Mouse (Mus musculus) forebrain, embryonic 15.5 days (tissue): ENCODE measurements around the gene Agpat2. TPM values are rescaled to one million over a fixed set of nuclear protein-coding genes. Genes with fewer than 3 reads are reported as not detected.

Experiments
- ATAC-seq: fragments of 200-750 bp; cut with Nextera tagmentation; replicated peaks from 2 replicates; pipeline ENCODE4 v1.8.0; 2017; ENCODE audit warnings: mild to moderate bottlenecking, moderate TSS enrichment, moderate library complexity
- H3K27ac ChIP-seq: fragments of 300-500 bp; sonication (generic); replicated peaks from 2 replicates; pipeline ENCODE4 v1.5.1; 2015; ENCODE audit warnings: mild to moderate bottlenecking, inconsistent platforms
- H3K27me3 ChIP-seq: fragments of 300-500 bp; sonication (generic); 2 replicates; pipeline ENCODE4 v1.6.1; 2015; ENCODE audit warnings: inconsistent platforms
- H3K36me3 ChIP-seq: fragments of 300-500 bp; sonication (generic); 2 replicates; pipeline ENCODE4 v1.6.1; 2015; ENCODE audit warnings: mild to moderate bottlenecking, inconsistent platforms
- H3K4me1 ChIP-seq: fragments of 300-500 bp; sonication (generic); 2 replicates; pipeline ENCODE4 v1.6.1; 2015; ENCODE audit warnings: inconsistent platforms
- H3K4me2 ChIP-seq: fragments of 300-500 bp; sonication (generic); replicated peaks from 2 replicates; pipeline ENCODE4 v1.6.1; 2015; ENCODE audit warnings: mild to moderate bottlenecking, inconsistent platforms
- H3K4me3 ChIP-seq: fragments of 300-500 bp; sonication (generic); 2 replicates; pipeline ENCODE4 v1.5.1; 2015; ENCODE audit warnings: mild to moderate bottlenecking, inconsistent platforms
- H3K9ac ChIP-seq: fragments of 300-500 bp; sonication (generic); replicated peaks from 2 replicates; pipeline ENCODE4 v1.6.1; 2015; ENCODE audit warnings: mild to moderate bottlenecking, inconsistent platforms
- H3K9me3 ChIP-seq: fragments of 300-500 bp; sonication (generic); 2 replicates; pipeline ENCODE4 v1.6.1; 2016; ENCODE audit warnings: inconsistent platforms
- WGBS: fragments of 180-500 bp; shearing (Covaris S2); methylation state at CpG from one replicate; pipeline ENCODE4 v1.1.7; 2015; ENCODE audit warnings: mixed read lengths; 5-methylcytosine and 5-hydroxymethylcytosine counted together
- polyA plus RNA-seq: library from polyadenylated mRNA; unstranded; fragments of >200 nt; fragmentation: Nextera tagmentation; extraction: Ambion mirVana; gene quantifications from 2 replicates; pipeline ENCODE4 v1.2.1, GENCODE M21; 2015

Agpat2 gene
- polyA plus RNA-seq, 1 experiment from 2014 or later: 3.9 TPM

GRCm38 (mm10) chr2:26603159-26603558, 1.1 kb downstream of the Agpat2 start:
- WGBS: 26% methylated on average over 6 of the region's 6 CpGs
- Histone ChIP-seq H3K4me1 (peaks cover 14% of the 10 kb centered on the region), H3K4me2 (peak overlapping the region; percentile 71), H3K27me3 (peaks cover 30% of the 10 kb centered on the region), H3K36me3 (no peaks in the 10 kb centered on the region), H3K4me3 (peak overlapping the region; percentile 51), H3K9ac (peak overlapping the region; percentile 54; the same call in 1 of the 2 replicates), H3K27ac (no peak overlapping the region), H3K9me3 (no peaks in the 10 kb centered on the region)
- ATAC-seq: no peak

GRCm38 (mm10) chr2:26602631-26603030, 1.6 kb downstream of the Agpat2 start:
- no peak for ATAC-seq
- Histone ChIP-seq H3K9ac (no peak overlapping the region), H3K4me3 (no peak overlapping the region)

GRCm38 (mm10) chr2:26601595-26601994, 2.6 kb downstream of the Agpat2 start:
- ATAC-seq: no peak
- H3K9ac ChIP-seq: no peak overlapping the region
- H3K4me1 ChIP-seq: peaks cover 11% of the 10 kb centered on the region
- H3K4me3 ChIP-seq: no peak overlapping the region
- no peak overlapping the region for H3K27ac ChIP-seq
- 88% methylated on average over 1 of the region's 1 CpGs for WGBS
- H3K27me3 ChIP-seq: peaks cover 30% of the 10 kb centered on the region
- no peaks in the 10 kb centered on the region for H3K9me3 ChIP-seq
- no peaks in the 10 kb centered on the region for H3K36me3 ChIP-seq
- H3K4me2 ChIP-seq: no peak overlapping the region

More at GRCm38 (mm10) chr2:26602631-26603030, 1.6 kb downstream of the Agpat2 start:
- no peak overlapping the region for H3K27ac ChIP-seq
- H3K4me1 ChIP-seq: peaks cover 14% of the 10 kb centered on the region
- no peak overlapping the region for H3K4me2 ChIP-seq
- no peaks in the 10 kb centered on the region for H3K36me3 ChIP-seq
- H3K27me3 ChIP-seq: peaks cover 30% of the 10 kb centered on the region
- WGBS: 85% methylated on average over 5 of the region's 5 CpGs
- H3K9me3 ChIP-seq: no peaks in the 10 kb centered on the region

- Histone ChIP-seq H3K4me3 (no peak overlapping the region), H3K4me1 (peaks cover 11% of the 10 kb centered on the region), H3K9me3 (no peaks in the 10 kb centered on the region), H3K27ac (no peak overlapping the region), H3K4me2 (no peak overlapping the region), H3K36me3 (no peaks in the 10 kb centered on the region), H3K9ac (no peak overlapping the region), H3K27me3 (peaks cover 30% of the 10 kb centered on the region)
- 87% methylated on average over 2 of the region's 2 CpGs for WGBS
- ATAC-seq: no peak
These were observed 3.6 kb downstream of the Agpat2 start for GRCm38 (mm10) chr2:26600664-26601063.

- Histone ChIP-seq H3K27me3 (peaks cover 30% of the 10 kb centered on the region), H3K9ac (no peak overlapping the region), H3K4me1 (peaks cover 11% of the 10 kb centered on the region), H3K9me3 (no peaks in the 10 kb centered on the region), H3K4me2 (no peak overlapping the region), H3K36me3 (no peaks in the 10 kb centered on the region), H3K27ac (no peak overlapping the region), H3K4me3 (no peak overlapping the region)
- no peak for ATAC-seq
- 90% methylated on average over 4 of the region's 4 CpGs for WGBS
These were observed 4.3 kb downstream of the Agpat2 start for GRCm38 (mm10) chr2:26599965-26600364.

- 86% methylated on average over 3 of the region's 3 CpGs for WGBS
- Histone ChIP-seq H3K27me3 (peaks cover 16% of the 10 kb centered on the region), H3K4me1 (0 out of 2 replicates have a peak, but pooled peaks cover under 1% of the 10 kb centered on the region), H3K4me2 (no peak overlapping the region), H3K9ac (no peak overlapping the region), H3K4me3 (no peak overlapping the region), H3K27ac (no peak overlapping the region), H3K9me3 (no peaks in the 10 kb centered on the region), H3K36me3 (no peaks in the 10 kb centered on the region)
- ATAC-seq: no peak
These were observed 5.8 kb downstream of the Agpat2 start for GRCm38 (mm10) chr2:26598462-26598861.

- Histone ChIP-seq H3K4me3 (no peak overlapping the region), H3K4me1 (no peaks in the 10 kb centered on the region), H3K4me2 (no peak overlapping the region), H3K9ac (no peak overlapping the region), H3K9me3 (no peaks in the 10 kb centered on the region), H3K27me3 (peaks cover 9% of the 10 kb centered on the region), H3K27ac (no peak overlapping the region), H3K36me3 (no peaks in the 10 kb centered on the region)
- ATAC-seq: no peak
- WGBS: 90% methylated on average over 2 of the region's 2 CpGs
These were observed 6.4 kb downstream of the Agpat2 start for GRCm38 (mm10) chr2:26597810-26598209.

GRCm38 (mm10) chr2:26596898-26597297, 7.3 kb downstream of the Agpat2 start:
- 95% methylated on average over 3 of the region's 3 CpGs for WGBS
- ATAC-seq: no peak
- no peaks in the 10 kb centered on the region for H3K4me1 ChIP-seq
- no peak overlapping the region for H3K4me2 ChIP-seq
- H3K9me3 ChIP-seq: no peaks in the 10 kb centered on the region
- no peak overlapping the region for H3K9ac ChIP-seq
- H3K36me3 ChIP-seq: no peaks in the 10 kb centered on the region
- no peak overlapping the region for H3K4me3 ChIP-seq
- H3K27me3 ChIP-seq: 0 out of 2 replicates have a peak, but pooled peaks cover under 1% of the 10 kb centered on the region
- H3K27ac ChIP-seq: no peak overlapping the region

GRCm38 (mm10) chr2:26595725-26596435, 8.3 kb downstream of the Agpat2 start:
- no peak overlapping the region for H3K4me2 ChIP-seq
- no peak for ATAC-seq
- WGBS: 88% methylated on average over 11 of the region's 11 CpGs

GRCm38 (mm10) chr2:26594934-26595724, 9.1 kb downstream of the Agpat2 start:
- Histone ChIP-seq H3K27ac (no peak overlapping the region), H3K4me1 (no peaks in the 10 kb centered on the region), H3K9ac (no peak overlapping the region), H3K27me3 (no peaks in the 10 kb centered on the region), H3K4me3 (no peak overlapping the region), H3K9me3 (no peaks in the 10 kb centered on the region), H3K36me3 (no peaks in the 10 kb centered on the region), H3K4me2 (no peak overlapping the region)
- WGBS: 84% methylated on average over 6 of the region's 6 CpGs
- no peak for ATAC-seq

More at GRCm38 (mm10) chr2:26595725-26596435, 8.3 kb downstream of the Agpat2 start:
- Histone ChIP-seq H3K4me3 (no peak overlapping the region), H3K9ac (no peak overlapping the region), H3K27me3 (no peaks in the 10 kb centered on the region), H3K4me1 (no peaks in the 10 kb centered on the region), H3K27ac (no peak overlapping the region), H3K9me3 (no peaks in the 10 kb centered on the region), H3K36me3 (no peaks in the 10 kb centered on the region)

GRCm38 (mm10) chr2:26594461-26594933, 9.7 kb downstream of the Agpat2 start:
- H3K4me2 ChIP-seq: no peak overlapping the region
- no peak overlapping the region for H3K9ac ChIP-seq
- no peaks in the 10 kb centered on the region for H3K36me3 ChIP-seq
- no peak overlapping the region for H3K27ac ChIP-seq
- H3K4me3 ChIP-seq: no peak overlapping the region
- ATAC-seq: no peak
- H3K9me3 ChIP-seq: no peaks in the 10 kb centered on the region
- no peaks in the 10 kb centered on the region for H3K4me1 ChIP-seq
- 92% methylated on average over 7 of the region's 7 CpGs for WGBS
- no peaks in the 10 kb centered on the region for H3K27me3 ChIP-seq

GRCm38 (mm10) chr2:26594022-26594346, 10.2 kb downstream of the Agpat2 start:
- no peak overlapping the region for H3K4me3 ChIP-seq
- no peak for ATAC-seq
- no peak overlapping the region for H3K27ac ChIP-seq
- WGBS: 62% methylated on average over 9 of the region's 9 CpGs
- no peak overlapping the region for H3K9ac ChIP-seq
- no peaks in the 10 kb centered on the region for H3K36me3 ChIP-seq
- H3K4me1 ChIP-seq: no peaks in the 10 kb centered on the region
- no peaks in the 10 kb centered on the region for H3K27me3 ChIP-seq
- no peaks in the 10 kb centered on the region for H3K9me3 ChIP-seq
- no peak overlapping the region for H3K4me2 ChIP-seq
